Mouse (Mus musculus): ENCODE results near the gene Nipal3.

- TF ChIP-seq CTCF (IDR thresholded peaks at IDR 0.05; ENCODE audit: extremely low read depth, insufficient read depth, insufficient read length, insufficient replicate concordance): no peak
- no peak for TF ChIP-seq POLR2A (IDR thresholded peaks at IDR 0.05; ENCODE audit: low read depth, low read length)
Observed at GRCm38 (mm10) chr4:135501587-135501986, 6.7 kb upstream of the Nipal3 start.

Measured in spleen, adult 2 months (tissue).